Mouse (Mus musculus) hindbrain, embryonic 12.5 days (tissue): ENCODE data around the gene Abhd4. TPM values are rescaled to one million over a fixed set of nuclear protein-coding genes. Genes with fewer than 3 reads are reported as not detected.
A peak's percentile ranks its signal among the peaks of the same experiment; 100 is the strongest.

Experiments
- ATAC-seq: fragments of 200-750 bp; cut with Nextera tagmentation; 2 replicates; pipeline ENCODE4 v1.8.0; 2017; ENCODE audit warnings: moderate TSS enrichment; ENCODE audit not compliant: low FRiP score
- H3K27ac ChIP-seq: fragments of 300-500 bp; sonication (generic); 2 replicates; pipeline ENCODE4 v1.5.1; 2016; ENCODE audit warnings: mild to moderate bottlenecking
- H3K27me3 ChIP-seq: fragments of 300-500 bp; sonication (generic); 2 replicates; pipeline ENCODE4 v1.6.1; 2016; ENCODE audit warnings: mild to moderate bottlenecking
- H3K36me3 ChIP-seq: fragments of 300-500 bp; sonication (generic); 2 replicates; pipeline ENCODE4 v1.6.1; 2016; ENCODE audit warnings: mild to moderate bottlenecking
- H3K4me1 ChIP-seq: fragments of 300-500 bp; sonication (generic); 2 replicates; pipeline ENCODE4 v1.6.1; 2016
- H3K4me2 ChIP-seq: fragments of 300-500 bp; sonication (generic); replicated peaks from 2 replicates; pipeline ENCODE4 v1.6.1; 2016; ENCODE audit warnings: mild to moderate bottlenecking
- H3K4me3 ChIP-seq: fragments of 300-500 bp; sonication (generic); 2 replicates; pipeline ENCODE4 v1.5.1; 2016; ENCODE audit warnings: mild to moderate bottlenecking
- H3K9ac ChIP-seq: fragments of 300-500 bp; sonication (generic); 2 replicates; pipeline ENCODE4 v1.6.1; 2016; ENCODE audit warnings: mild to moderate bottlenecking, moderate library complexity
- H3K9me3 ChIP-seq: fragments of 300-500 bp; sonication (generic); replicated peaks from 2 replicates; pipeline ENCODE4 v1.6.1; 2016; ENCODE audit warnings: mild to moderate bottlenecking
- WGBS: fragments of 180-500 bp; shearing (Covaris S2); methylation state at CpG from one replicate; pipeline ENCODE4 v1.1.7; 2016; 5-methylcytosine and 5-hydroxymethylcytosine counted together
- polyA plus RNA-seq: library from polyadenylated mRNA; unstranded; fragments of >200 nt; fragmentation: Nextera tagmentation; extraction: Ambion mirVana; gene quantifications from 2 replicates; pipeline ENCODE4 v1.2.1, GENCODE M21; 2016

Abhd4 gene
- 44.0 and 47.7 TPM in 2 replicates for polyA plus RNA-seq

- Histone ChIP-seq H3K9me3 (no peaks in the 10 kb centered on the region), H3K4me2 (peak within 1 kb of the TSS; percentile 82), H3K9ac (peak within 1 kb of the TSS; percentile 79), H3K27me3 (no peaks in the 10 kb centered on the region), H3K27ac (peak within 1 kb of the TSS; percentile 85), H3K4me1 (peaks cover 47% of the 10 kb centered on the region), H3K36me3 (peaks cover 3% of the 10 kb centered on the region; the same call in 1 of the 2 replicates), H3K4me3 (peak within 1 kb of the TSS; percentile 74)
- WGBS, result under 1% methylated on average over 39 of the region's 39 CpGs
- peak; percentile 100 for ATAC-seq
Measured at GRCm38 (mm10) chr14:54253741-54254291, at the start of gene Abhd4, which contains the start of gene Dad1. Gene Abhd4, plus strand, starts transcription at chr14:54254188. Gene Dad1, minus strand, starts transcription at chr14:54254104.

- H3K9ac ChIP-seq, result no peak overlapping the region
- no peak for ATAC-seq
- H3K9me3 ChIP-seq, result no peaks in the 10 kb centered on the region
- H3K27ac ChIP-seq, result no peak overlapping the region
- no peak overlapping the region for H3K4me2 ChIP-seq
- no peak overlapping the region for H3K4me3 ChIP-seq
- no peaks in the 10 kb centered on the region for H3K36me3 ChIP-seq
- 92% methylated on average over 8 of the region's 8 CpGs for whole genome bisulfite sequencing
- H3K4me1 ChIP-seq, result no peaks in the 10 kb centered on the region; the same call in 1 of the 2 replicates
- no peaks in the 10 kb centered on the region for H3K27me3 ChIP-seq
Measured at GRCm38 (mm10) chr14:54204311-54204710, 49.7 kb upstream of the Abhd4 start.

- no peak overlapping the region for H3K4me3 ChIP-seq
- 60% methylated on average over 4 of the region's 4 CpGs for WGBS
Measured at GRCm38 (mm10) chr14:54204786-54205185, 49.2 kb upstream of the Abhd4 start.

GRCm38 (mm10) chr14:54205904-54206303 lies 48.1 kb upstream of the Abhd4 start:
- Histone ChIP-seq H3K27me3 (no peaks in the 10 kb centered on the region), H3K4me1 (no peaks in the 10 kb centered on the region; the same call in 1 of the 2 replicates), H3K9ac (no peak overlapping the region), H3K27ac (no peak overlapping the region), H3K36me3 (no peaks in the 10 kb centered on the region), H3K9me3 (no peaks in the 10 kb centered on the region), H3K4me3 (no peak overlapping the region), H3K4me2 (no peak overlapping the region)
- ATAC-seq, result no peak
- WGBS, result 52% methylated on average over 6 of the region's 6 CpGs

More at GRCm38 (mm10) chr14:54204786-54205185, 49.2 kb upstream of the Abhd4 start:
- Histone ChIP-seq H3K4me2 (no peak overlapping the region), H3K27me3 (no peaks in the 10 kb centered on the region), H3K9ac (no peak overlapping the region), H3K27ac (no peak overlapping the region), H3K4me1 (no peaks in the 10 kb centered on the region; the same call in 1 of the 2 replicates), H3K9me3 (no peaks in the 10 kb centered on the region), H3K36me3 (no peaks in the 10 kb centered on the region)
- ATAC-seq, result no peak

- Histone ChIP-seq H3K9me3 (no peaks in the 10 kb centered on the region), H3K4me3 (no peak overlapping the region), H3K27ac (no peak overlapping the region), H3K4me2 (no peak overlapping the region), H3K27me3 (no peaks in the 10 kb centered on the region), H3K4me1 (no peaks in the 10 kb centered on the region; the same call in 1 of the 2 replicates), H3K36me3 (no peaks in the 10 kb centered on the region), H3K9ac (no peak overlapping the region)
- 90% methylated on average over 5 of the region's 5 CpGs for WGBS
- ATAC-seq, result no peak
Measured at GRCm38 (mm10) chr14:54206309-54206708, 47.7 kb upstream of the Abhd4 start.

- Histone ChIP-seq H3K27me3 (no peaks in the 10 kb centered on the region), H3K27ac (no peak overlapping the region), H3K9ac (no peak overlapping the region), H3K9me3 (no peaks in the 10 kb centered on the region), H3K4me2 (no peak overlapping the region), H3K4me3 (no peak overlapping the region), H3K4me1 (no peaks in the 10 kb centered on the region; the same call in 1 of the 2 replicates), H3K36me3 (no peaks in the 10 kb centered on the region)
- 86% methylated on average over 15 of the region's 15 CpGs for WGBS
- ATAC-seq, result no peak
Measured at GRCm38 (mm10) chr14:54206750-54207550, 47.0 kb upstream of the Abhd4 start.

GRCm38 (mm10) chr14:54207924-54208323 lies 46.1 kb upstream of the Abhd4 start:
- Histone ChIP-seq H3K4me3 (no peak overlapping the region), H3K27me3 (no peaks in the 10 kb centered on the region), H3K4me1 (no peaks in the 10 kb centered on the region; the same call in 1 of the 2 replicates), H3K27ac (no peak overlapping the region), H3K4me2 (no peak overlapping the region), H3K9me3 (no peaks in the 10 kb centered on the region), H3K36me3 (no peaks in the 10 kb centered on the region), H3K9ac (no peak overlapping the region)
- ATAC-seq, result no peak
- 83% methylated on average over 5 of the region's 5 CpGs for WGBS

- Histone ChIP-seq H3K4me2 (no peak overlapping the region), H3K4me1 (no peaks in the 10 kb centered on the region; the same call in 1 of the 2 replicates), H3K9ac (no peak overlapping the region), H3K9me3 (no peaks in the 10 kb centered on the region), H3K36me3 (no peaks in the 10 kb centered on the region), H3K27ac (no peak overlapping the region), H3K4me3 (no peak overlapping the region), H3K27me3 (no peaks in the 10 kb centered on the region)
- 64% methylated on average over 6 of the region's 6 CpGs for WGBS
- no peak for ATAC-seq
Measured at GRCm38 (mm10) chr14:54208741-54209140, 45.2 kb upstream of the Abhd4 start.

- H3K27ac ChIP-seq, result no peak overlapping the region
- no peaks in the 10 kb centered on the region for H3K27me3 ChIP-seq
- no peak for ATAC-seq
- 86% methylated on average over 5 of the region's 5 CpGs for WGBS
- H3K9ac ChIP-seq, result no peak overlapping the region
- H3K4me1 ChIP-seq, result no peaks in the 10 kb centered on the region; the same call in 1 of the 2 replicates
- no peak overlapping the region for H3K4me2 ChIP-seq
- H3K9me3 ChIP-seq, result no peaks in the 10 kb centered on the region
- H3K36me3 ChIP-seq, result no peaks in the 10 kb centered on the region
- H3K4me3 ChIP-seq, result no peak overlapping the region
Measured at GRCm38 (mm10) chr14:54209932-54210331, 44.1 kb upstream of the Abhd4 start.

GRCm38 (mm10) chr14:54210401-54210800 lies 43.6 kb upstream of the Abhd4 start:
- no peaks in the 10 kb centered on the region for H3K27me3 ChIP-seq
- no peak overlapping the region for H3K9ac ChIP-seq
- H3K36me3 ChIP-seq, result no peaks in the 10 kb centered on the region
- no peak for ATAC-seq
- WGBS, result 91% methylated on average over 2 of the region's 2 CpGs
- H3K4me2 ChIP-seq, result no peak overlapping the region
- no peaks in the 10 kb centered on the region for H3K9me3 ChIP-seq
- H3K4me3 ChIP-seq, result no peak overlapping the region
- no peaks in the 10 kb centered on the region for H3K4me1 ChIP-seq
- no peak overlapping the region for H3K27ac ChIP-seq

GRCm38 (mm10) chr14:54211199-54211598 lies 42.8 kb upstream of the Abhd4 start:
- no peak overlapping the region for H3K9ac ChIP-seq

GRCm38 (mm10) chr14:54211755-54212154 lies 42.2 kb upstream of the Abhd4 start:
- no peaks in the 10 kb centered on the region for H3K27me3 ChIP-seq
- no peaks in the 10 kb centered on the region for H3K4me1 ChIP-seq
- H3K4me3 ChIP-seq, result no peak overlapping the region
- H3K4me2 ChIP-seq, result no peak overlapping the region
- no peaks in the 10 kb centered on the region for H3K36me3 ChIP-seq
- no peaks in the 10 kb centered on the region for H3K9me3 ChIP-seq
- H3K27ac ChIP-seq, result no peak overlapping the region
- WGBS, result 86% methylated on average over 5 of the region's 5 CpGs
- no peak overlapping the region for H3K9ac ChIP-seq
- ATAC-seq, result no peak

More at GRCm38 (mm10) chr14:54211199-54211598, 42.8 kb upstream of the Abhd4 start:
- Histone ChIP-seq H3K4me1 (no peaks in the 10 kb centered on the region), H3K27me3 (no peaks in the 10 kb centered on the region), H3K4me3 (no peak overlapping the region), H3K27ac (no peak overlapping the region), H3K36me3 (no peaks in the 10 kb centered on the region), H3K4me2 (no peak overlapping the region), H3K9me3 (no peaks in the 10 kb centered on the region)
- ATAC-seq, result no peak
- 86% methylated on average over 8 of the region's 8 CpGs for WGBS
